Mouse (Mus musculus) hematopoietic stem cell, adult 5-6 weeks (primary cell): Measurements from ENCODE around the gene 9530053A07Rik. TPM values are rescaled to one million over a fixed set of nuclear protein-coding genes. Genes with fewer than 3 reads are reported as not detected.
A peak's percentile ranks its signal among the peaks of the same experiment; 100 is the strongest.
"Not testable (repeated sequence)": the region's sequence is repeated elsewhere in the genome, so short reads cannot be mapped to it uniquely, and the experiment has no call there.

Experiments used
- ATAC-seq, 2 experiments: fragments of 125-278 bp in 1 of 2; replicated peaks in 1 of 2; 2 replicates each; pipeline ENCODE4 v1.8.0; 2016 to 2017; ENCODE audit warnings: inconsistent platforms in 2 of 2, mild to moderate bottlenecking in 2 of 2, moderate number of reproducible peaks in 2 of 2, low read depth in 1 of 2, moderate TSS enrichment in 1 of 2; ENCODE audit not compliant: low FRiP score in 2 of 2, poor library complexity in 2 of 2, severe bottlenecking in 2 of 2, insufficient read depth in 1 of 2, low TSS enrichment in 1 of 2
- total RNA-seq: library from RNA; stranded (forward); fragments of 172-1452, 232-1000 nt; gene quantifications from 2 replicates; pipeline ENCODE4 v1.2.3, GENCODE M21; 2017

The 9530053A07Rik gene
- not detected in 2 replicates for total RNA-seq

- no peak for ATAC-seq
Measured at GRCm38 (mm10) chr7:28129166-28129565, at the start of gene 9530053A07Rik. Gene 9530053A07Rik, plus strand, starts transcription at chr7:28129466.

GRCm38 (mm10) chr7:28084215-28084614 is 45.1 kb upstream of the 9530053A07Rik start:
- no peak for ATAC-seq

- ATAC-seq: no peak
Measured at GRCm38 (mm10) chr7:28086236-28086635, 43.0 kb upstream of the 9530053A07Rik start.

- no peak for ATAC-seq
Measured at GRCm38 (mm10) chr7:28093541-28093940, 35.7 kb upstream of the 9530053A07Rik start.

GRCm38 (mm10) chr7:28099101-28099500 is 30.2 kb upstream of the 9530053A07Rik start:
- ATAC-seq: no peak

GRCm38 (mm10) chr7:28100596-28101590 is 28.4 kb upstream of the 9530053A07Rik start:
- ATAC-seq: no peak

- ATAC-seq: not testable (repeated sequence)
Measured at GRCm38 (mm10) chr7:28102936-28103335, 26.3 kb upstream of the 9530053A07Rik start.

- ATAC-seq: no peak
Measured at GRCm38 (mm10) chr7:28104670-28105069, 24.6 kb upstream of the 9530053A07Rik start.

- ATAC-seq: no peak
Measured at GRCm38 (mm10) chr7:28106241-28106640, 23.0 kb upstream of the 9530053A07Rik start.

- ATAC-seq: no peak
Measured at GRCm38 (mm10) chr7:28114648-28115047, 14.6 kb upstream of the 9530053A07Rik start.

- ATAC-seq: 0 out of 4 replicates have a peak, but pooled peaks of 1 of the 2 experiments have one; percentile 27
Measured at GRCm38 (mm10) chr7:28137613-28138012, 8.3 kb downstream of the 9530053A07Rik start.

GRCm38 (mm10) chr7:28148263-28148662 is 19.0 kb downstream of the 9530053A07Rik start:
- peak; percentile 52 to 65; a peak in 2 of 4 replicates for ATAC-seq

- ATAC-seq: no peak
Measured at GRCm38 (mm10) chr7:28149841-28150240, 20.6 kb downstream of the 9530053A07Rik start.

GRCm38 (mm10) chr7:28151584-28152221 is 22.4 kb downstream of the 9530053A07Rik start:
- peak in 1 of 2 experiments; percentile 41; a peak in 3 of 4 replicates for ATAC-seq

- ATAC-seq: not testable (repeated sequence)
Measured at GRCm38 (mm10) chr7:28153595-28153994, 24.3 kb downstream of the 9530053A07Rik start.

- ATAC-seq: no peak
Measured at GRCm38 (mm10) chr7:28159292-28159691, 30.0 kb downstream of the 9530053A07Rik start.

- ATAC-seq: no peak
Measured at GRCm38 (mm10) chr7:28159893-28160292, 30.6 kb downstream of the 9530053A07Rik start.

- ATAC-seq: no peak
Measured at GRCm38 (mm10) chr7:28161163-28161749, 32.0 kb downstream of the 9530053A07Rik start.
